Mouse (Mus musculus) forebrain, embryonic 14.5 days (tissue): ENCODE measurements around the gene Cnksr2. TPM values are rescaled to one million over a fixed set of nuclear protein-coding genes. Genes with fewer than 3 reads are reported as not detected.

Experiments used
- ATAC-seq: fragments of 200-750 bp; cut with Nextera tagmentation; 2 replicates; pipeline ENCODE4 v1.8.0; 2017; ENCODE audit warnings: mild to moderate bottlenecking, moderate library complexity
- DNase-seq: peaks from one replicate; pipeline ENCODE4 v3.0.0-alpha.2; 2015; ENCODE audit warnings: low spot score
- H3K27ac ChIP-seq: fragments of 300-500 bp; sonication (generic); 2 replicates; pipeline ENCODE4 v1.5.1; 2014; ENCODE audit warnings: low read depth, mild to moderate bottlenecking, control low read depth, low read length, moderate library complexity
- H3K27me3 ChIP-seq: fragments of 300-500 bp; sonication (generic); replicated peaks from 2 replicates; pipeline ENCODE4 v1.6.1; 2014; ENCODE audit warnings: low read length, control low read depth, mixed read lengths; ENCODE audit not compliant: control insufficient read depth, insufficient read depth
- H3K36me3 ChIP-seq: fragments of 300-500 bp; sonication (generic); 2 replicates; pipeline ENCODE4 v1.6.1; 2014; ENCODE audit warnings: low read length, control low read depth; ENCODE audit not compliant: control insufficient read depth, insufficient read depth
- H3K4me1 ChIP-seq: fragments of 300-500 bp; sonication (generic); 2 replicates; pipeline ENCODE4 v1.6.1; 2014; ENCODE audit warnings: antibody characterized with exemption, low read length, control low read depth; ENCODE audit not compliant: control insufficient read depth, insufficient read depth
- H3K4me2 ChIP-seq: fragments of 300-500 bp; sonication (generic); 2 replicates; pipeline ENCODE4 v1.6.1; 2014; ENCODE audit warnings: mild to moderate bottlenecking, control low read depth, low read length
- H3K4me3 ChIP-seq: fragments of 300-500 bp; sonication (generic); 2 replicates; pipeline ENCODE4 v1.5.1; 2014; ENCODE audit warnings: low read depth, low read length, control low read depth
- H3K9ac ChIP-seq: fragments of 300-500 bp; sonication (generic); 2 replicates; pipeline ENCODE4 v1.6.1; 2014; ENCODE audit warnings: mild to moderate bottlenecking, low read length, control low read depth, moderate library complexity
- H3K9me3 ChIP-seq: fragments of 300-500 bp; sonication (generic); replicated peaks from 2 replicates; pipeline ENCODE4 v1.6.1; 2016; ENCODE audit warnings: low read length, control low read depth, mixed read lengths; ENCODE audit not compliant: control insufficient read depth
- WGBS: fragments of 180-500 bp; shearing (Covaris S2); extraction: QIAGEN DNeasy Blood & Tissue Kit; methylation state at CpG from one replicate; pipeline ENCODE4 v1.1.7; 2014; 5-methylcytosine and 5-hydroxymethylcytosine counted together
- polyA plus RNA-seq: library from polyadenylated mRNA; unstranded; fragments of >200 nt; fragmentation: Nextera tagmentation; extraction: Ambion mirVana; gene quantifications from 2 replicates; pipeline ENCODE4 v1.2.1, GENCODE M21; 2014

Gene Cnksr2
- polyA plus RNA-seq, 1 experiment from 2014 or later = 5.6 TPM

DNA sequence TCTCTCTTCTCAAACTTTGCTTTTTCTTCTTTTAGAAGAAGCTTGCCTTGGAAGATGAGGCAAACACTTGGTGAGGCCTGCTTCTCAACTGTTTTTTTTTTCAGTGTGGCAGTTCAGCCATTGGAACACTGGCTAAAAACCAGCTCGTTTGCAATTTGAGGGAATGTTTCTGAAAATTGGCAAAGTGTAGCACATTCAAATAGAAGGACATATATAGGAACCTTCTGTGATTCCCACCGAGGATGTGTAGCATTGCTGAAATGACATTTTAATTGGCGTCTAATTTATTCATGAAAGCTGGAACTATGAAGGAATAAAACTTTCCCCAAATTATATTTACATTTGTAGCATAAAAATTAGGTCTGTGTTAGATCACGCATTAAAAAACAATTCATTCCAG lies 213.1 kb downstream of the Cnksr2 start:
- Histone ChIP-seq H3K27me3 (no peaks in the 10 kb centered on the region), H3K4me1 (no peaks in the 10 kb centered on the region), H3K4me3 (no peak overlapping the region), H3K4me2 (no peak overlapping the region), H3K27ac (no peak overlapping the region), H3K9ac (no peak overlapping the region), H3K36me3 (no peaks in the 10 kb centered on the region), H3K9me3 (no peaks in the 10 kb centered on the region)
- WGBS = 66% methylated on average over 4 of the region's 4 CpGs
- ATAC-seq (no peak), DNase-seq (no peak)

- H3K36me3 ChIP-seq = no peaks in the 10 kb centered on the region
- no peak overlapping the region for H3K27ac ChIP-seq
- H3K27me3 ChIP-seq = no peaks in the 10 kb centered on the region
- H3K9me3 ChIP-seq = no peaks in the 10 kb centered on the region
- no peaks in the 10 kb centered on the region for H3K4me1 ChIP-seq
- H3K4me2 ChIP-seq = no peak overlapping the region
- no peak; the same call in 1 of the 2 replicates for ATAC-seq
- WGBS = 88% methylated on average over 13 of the region's 13 CpGs
- DNase-seq = no peak
- no peak overlapping the region for H3K9ac ChIP-seq
- H3K4me3 ChIP-seq = no peak overlapping the region
These were observed 224.2 kb downstream of the Cnksr2 start for GRCm38 (mm10) chrX:157818921-157819260.

DNA sequence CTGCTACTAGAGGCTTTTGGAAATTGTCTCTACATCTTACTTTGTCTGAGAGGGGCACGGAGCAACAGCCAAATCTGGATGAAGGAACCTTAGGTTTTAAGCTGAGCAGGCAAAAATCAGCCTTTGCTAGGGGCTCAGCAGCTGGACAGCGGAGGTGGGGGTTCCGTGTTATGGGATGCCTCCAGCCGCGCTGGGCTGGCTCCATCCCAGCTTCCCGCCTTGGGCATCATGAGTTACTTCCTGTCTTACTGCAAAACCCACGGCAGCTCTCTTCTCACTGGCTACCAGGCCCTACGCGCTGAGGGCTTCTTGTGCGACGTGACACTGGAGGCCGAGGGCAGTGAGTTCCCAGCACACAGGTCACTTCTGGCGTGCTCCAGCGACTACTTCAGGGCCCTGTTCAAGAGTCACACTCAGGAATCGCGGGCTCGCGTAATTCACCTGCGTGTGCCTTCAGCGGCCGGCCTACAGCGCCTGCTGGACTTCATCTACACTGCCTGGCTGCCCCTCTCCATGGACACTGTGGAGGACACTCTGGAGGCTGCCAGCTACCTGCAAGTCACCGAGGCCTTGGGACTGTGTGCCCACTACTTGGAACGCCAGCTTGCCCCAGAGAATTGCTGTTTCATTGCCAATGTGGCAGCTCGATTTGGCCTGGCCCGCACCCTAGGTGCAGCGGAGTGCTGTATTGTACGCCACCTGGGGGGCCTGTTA lies 224.7 kb downstream of the Cnksr2 start, which contains the start of gene Klhl34:
TSS of gene Klhl34 (plus strand) at position 229 of the 714 bp plus-strand sequence.
- Histone ChIP-seq H3K36me3 (no peaks in the 10 kb centered on the region), H3K4me2 (peak within 1 kb of the TSS; percentile 46), H3K4me1 (no peaks in the 10 kb centered on the region), H3K27ac (no peak within 1 kb of the TSS), H3K4me3 (peak within 1 kb of the TSS; percentile 10; the same call in 1 of the 2 replicates), H3K9ac (peak within 1 kb of the TSS; percentile 47; the same call in 1 of the 2 replicates), H3K27me3 (no peaks in the 10 kb centered on the region), H3K9me3 (no peaks in the 10 kb centered on the region)
- 51% methylated on average over 28 of the region's 28 CpGs for WGBS
- ATAC-seq = peak; percentile 38
- no peak for DNase-seq

- Histone ChIP-seq H3K27ac (no peak overlapping the region), H3K4me2 (peak overlapping the region; percentile 46), H3K4me1 (no peaks in the 10 kb centered on the region), H3K9me3 (no peaks in the 10 kb centered on the region), H3K36me3 (no peaks in the 10 kb centered on the region), H3K27me3 (no peaks in the 10 kb centered on the region), H3K9ac (peak overlapping the region; percentile 47; the same call in 1 of the 2 replicates), H3K4me3 (peak overlapping the region; percentile 10; the same call in 1 of the 2 replicates)
- DNase-seq (peak; percentile 25), ATAC-seq (peak; percentile 71)
- 30% methylated on average over 31 of the region's 31 CpGs for WGBS
These were observed 225.4 kb downstream of the Cnksr2 start for GRCm38 (mm10) chrX:157817571-157818206.

DNA sequence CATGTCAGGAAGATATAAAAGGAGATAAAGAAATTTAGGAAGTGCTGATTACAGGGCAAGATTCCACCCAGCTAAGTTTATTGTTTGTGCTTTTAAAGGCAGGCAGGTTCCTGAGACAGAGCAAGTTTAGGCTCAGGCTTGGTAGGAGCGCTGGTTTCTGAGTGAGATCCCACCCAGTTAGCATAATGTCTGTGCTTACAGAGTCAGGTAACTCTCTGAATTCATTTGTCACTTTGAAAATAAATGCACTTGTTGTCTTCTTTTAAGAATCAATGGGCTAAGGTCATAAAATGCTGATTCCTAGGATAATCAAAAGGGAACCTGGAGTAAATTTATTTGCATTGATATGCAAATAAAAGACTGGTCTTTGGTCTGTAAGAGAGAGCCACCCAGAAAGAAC lies 233.4 kb downstream of the Cnksr2 start:
- H3K4me1 ChIP-seq = no peaks in the 10 kb centered on the region
- no peaks in the 10 kb centered on the region for H3K36me3 ChIP-seq
- no peaks in the 10 kb centered on the region for H3K9me3 ChIP-seq
- no peak overlapping the region for H3K4me2 ChIP-seq
- no peak for DNase-seq
- H3K9ac ChIP-seq = no peak overlapping the region
- WGBS = 73% methylated on average over 1 of the region's 1 CpGs
- no peaks in the 10 kb centered on the region for H3K27me3 ChIP-seq
- H3K27ac ChIP-seq = no peak overlapping the region
- ATAC-seq = no peak
- H3K4me3 ChIP-seq = no peak overlapping the region

DNA sequence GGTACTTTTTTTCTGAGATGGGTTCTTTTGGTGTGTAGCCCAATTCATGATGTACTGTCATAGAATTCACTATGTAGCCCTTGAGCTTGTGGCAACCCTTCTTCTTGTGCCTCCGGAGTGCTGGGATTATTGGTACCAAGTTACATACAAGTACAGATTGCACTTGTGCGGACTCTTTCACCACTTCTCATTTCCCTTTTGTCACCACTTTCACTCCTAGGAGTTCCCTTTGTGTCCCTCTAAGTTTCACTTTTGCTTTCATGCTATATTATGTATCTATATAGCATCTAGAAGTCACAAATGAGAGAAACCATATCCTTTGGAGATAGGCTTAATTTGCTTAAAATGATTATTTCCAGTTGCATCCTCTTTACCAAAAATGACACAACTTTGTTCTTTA lies 241.4 kb downstream of the Cnksr2 start:
- H3K27ac ChIP-seq = no peak overlapping the region

More for the DNA sequence above, 241.4 kb downstream of the Cnksr2 start:
- H3K36me3 ChIP-seq = no peaks in the 10 kb centered on the region
- H3K9me3 ChIP-seq = no peaks in the 10 kb centered on the region
- no peaks in the 10 kb centered on the region for H3K4me1 ChIP-seq
- H3K4me2 ChIP-seq = no peak overlapping the region
- H3K27me3 ChIP-seq = no peaks in the 10 kb centered on the region
- H3K9ac ChIP-seq = no peak overlapping the region
- no peak for DNase-seq
- H3K4me3 ChIP-seq = no peak overlapping the region
- ATAC-seq = no peak
- 97% methylated on average over 2 of the region's 2 CpGs for WGBS

Other genes with a start within 250 kb of the Cnksr2 start
- gene Klhl34, start 224.9 kb downstream of the Cnksr2 start, polyA plus RNA-seq = 1.2 TPM in 2 replicates